Mouse (Mus musculus): ENCODE measurements around the gene Matk.

DNA sequence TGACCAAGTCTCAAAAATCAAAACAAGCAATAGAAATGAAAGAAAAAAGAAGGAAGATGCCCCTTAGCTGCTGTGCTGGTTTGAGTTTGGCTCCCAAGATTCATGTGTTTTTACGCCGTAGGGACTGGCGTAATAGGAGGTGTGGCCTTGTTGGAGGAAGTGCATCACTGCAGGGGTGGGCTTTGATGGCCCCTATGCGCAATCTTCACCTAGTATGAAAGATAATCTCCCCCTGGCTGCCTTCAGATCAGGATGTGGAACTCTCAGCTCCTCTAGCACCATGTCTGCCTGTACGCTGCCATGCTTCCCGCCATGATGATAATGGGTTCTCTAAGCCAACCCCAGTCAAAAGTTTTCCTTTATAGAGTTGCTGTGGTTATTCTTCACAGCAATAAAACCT lies 36.5 kb upstream of the Matk start:
- TF ChIP-seq CTCF (IDR thresholded peaks at IDR 0.05; ENCODE audit: low read depth, low read length) (no peak), POLR2A (IDR thresholded peaks at IDR 0.05; ENCODE audit: extremely low read depth, insufficient read depth, low read length) (no peak)
